Mouse (Mus musculus) neutrophil, adult 5-6 weeks (primary cell): Measurements from ENCODE around the gene Hist1h1d. TPM values are rescaled to one million over a fixed set of nuclear protein-coding genes. Genes with fewer than 3 reads are reported as not detected.
A peak's percentile ranks its signal among the peaks of the same experiment; 100 is the strongest.
"Not testable (repeated sequence)": the region's sequence is repeated elsewhere in the genome, so short reads cannot be mapped to it uniquely, and the experiment has no call there.

Experiments used
- ATAC-seq: fragments of 151-379, 151-347 bp; 2 replicates; pipeline ENCODE4 v1.8.0; 2017; ENCODE audit warnings: mild to moderate bottlenecking, moderate TSS enrichment; ENCODE audit not compliant: insufficient number of reproducible peaks, poor library complexity, low FRiP score, severe bottlenecking; ENCODE audit errors: extremely low read depth
- total RNA-seq: library from RNA; stranded (forward); fragments of 200-1000 nt; gene quantifications from 2 replicates; pipeline ENCODE4 v1.2.3, GENCODE M21; 2017

Hist1h1d gene
- total RNA-seq, 1 experiment from 2014 or later: 28.7 TPM

DNA sequence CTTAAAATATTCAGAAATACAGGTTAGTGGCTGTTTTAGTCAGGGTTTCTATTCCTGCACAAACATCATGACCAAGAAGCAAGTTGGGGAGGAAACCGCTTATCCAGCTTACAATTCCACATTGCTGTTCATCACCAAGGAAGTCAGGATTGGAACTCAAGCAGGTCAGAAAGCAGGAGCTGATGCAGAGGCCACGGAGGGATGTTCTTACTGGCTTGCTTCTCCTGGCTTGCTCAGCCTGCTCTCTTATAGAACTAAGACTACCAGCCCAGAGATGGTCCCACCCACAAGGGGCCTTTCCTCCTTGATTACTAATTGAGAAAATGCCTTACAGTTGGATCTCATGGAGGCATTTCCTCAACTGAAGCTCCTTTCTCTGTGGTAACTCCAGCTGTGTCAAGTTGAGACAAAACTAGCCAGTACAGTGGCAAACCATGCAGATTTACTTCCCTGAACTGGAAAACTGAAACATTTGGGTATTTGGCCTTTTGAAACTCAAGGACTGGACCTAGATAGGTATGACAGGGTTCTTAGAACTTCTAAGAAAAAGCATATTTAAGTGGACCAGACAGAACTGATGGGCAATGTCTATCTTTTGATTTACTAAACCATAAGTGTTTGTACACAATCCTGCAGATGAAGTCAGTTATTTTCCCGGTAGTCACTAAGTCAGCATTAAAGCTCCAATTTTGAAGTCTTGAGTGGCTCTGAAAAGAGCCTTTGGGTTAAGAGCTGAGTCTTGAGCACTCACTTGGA is 10.7 kb upstream of the Hist1h1d start:
- ATAC-seq: not testable (repeated sequence)

DNA sequence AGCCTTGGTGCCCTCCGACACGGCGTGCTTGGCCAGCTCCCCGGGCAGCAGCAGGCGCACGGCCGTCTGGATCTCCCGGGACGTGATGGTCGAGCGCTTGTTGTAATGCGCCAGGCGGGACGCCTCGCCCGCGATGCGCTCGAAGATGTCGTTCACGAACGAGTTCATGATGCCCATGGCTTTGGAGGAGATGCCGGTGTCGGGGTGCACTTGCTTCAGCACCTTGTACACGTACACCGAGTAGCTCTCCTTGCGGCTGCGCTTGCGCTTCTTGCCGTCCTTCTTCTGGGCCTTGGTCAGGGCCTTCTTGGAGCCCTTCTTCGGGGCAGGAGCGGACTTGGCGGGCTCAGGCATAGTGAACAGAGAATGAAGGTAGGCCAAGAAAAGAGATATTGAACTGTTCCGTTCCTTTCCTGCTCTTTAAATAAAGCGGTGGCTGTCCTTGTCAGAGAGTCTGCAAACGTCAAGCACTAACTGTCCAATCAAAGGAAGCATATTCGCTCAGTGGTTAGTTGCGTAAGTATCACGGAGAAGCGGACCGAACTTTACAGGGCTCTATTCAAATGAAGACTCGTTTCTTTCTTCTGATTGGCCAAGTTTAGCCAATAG is 10.0 kb upstream of the Hist1h1d start, which contains the start of gene Hist1h2bh:
Gene Hist1h2bh, minus strand, starts transcription at position 394 of the 609 bp plus-strand sequence.
- ATAC-seq: peak; percentile 88

DNA sequence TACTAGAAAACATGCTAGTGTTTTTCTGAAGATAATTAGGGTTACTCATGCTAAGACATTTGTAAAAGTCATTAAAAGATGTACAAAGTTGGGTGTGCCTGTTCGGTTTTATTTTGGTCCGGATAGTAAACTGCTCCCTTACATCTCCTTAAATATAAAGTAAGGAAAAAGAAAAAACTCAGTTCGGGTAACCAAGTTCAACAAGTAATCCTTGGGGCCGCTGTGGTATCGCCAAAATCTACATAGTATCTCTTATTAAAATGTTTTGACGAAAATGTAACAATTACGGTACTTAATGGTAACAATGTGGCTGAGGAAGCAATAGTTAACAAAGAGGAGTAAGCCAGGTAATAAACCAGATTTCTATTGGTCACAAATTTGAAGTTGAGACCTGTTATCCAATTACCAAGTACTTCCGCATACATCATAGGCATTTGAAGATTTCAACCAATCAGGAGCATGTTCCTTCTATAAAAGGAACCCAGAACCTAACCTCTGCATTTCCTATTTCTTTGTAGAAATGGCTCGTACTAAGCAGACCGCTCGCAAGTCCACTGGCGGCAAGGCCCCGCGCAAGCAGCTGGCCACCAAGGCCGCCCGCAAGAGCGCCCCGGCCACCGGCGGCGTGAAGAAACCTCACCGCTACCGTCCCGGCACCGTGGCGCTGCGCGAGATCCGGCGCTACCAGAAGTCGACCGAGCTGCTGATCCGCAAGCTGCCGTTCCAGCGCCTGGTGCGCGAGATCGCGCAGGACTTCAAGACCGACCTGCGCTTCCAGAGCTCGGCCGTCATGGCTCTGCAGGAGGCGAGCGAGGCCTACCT is 8.9 kb upstream of the Hist1h1d start, which contains the start of gene Hist1h3f:
Gene Hist1h3f, plus strand, starts transcription at position 88 of the 822 bp plus-strand sequence.
- ATAC-seq: peak; percentile 91

DNA sequence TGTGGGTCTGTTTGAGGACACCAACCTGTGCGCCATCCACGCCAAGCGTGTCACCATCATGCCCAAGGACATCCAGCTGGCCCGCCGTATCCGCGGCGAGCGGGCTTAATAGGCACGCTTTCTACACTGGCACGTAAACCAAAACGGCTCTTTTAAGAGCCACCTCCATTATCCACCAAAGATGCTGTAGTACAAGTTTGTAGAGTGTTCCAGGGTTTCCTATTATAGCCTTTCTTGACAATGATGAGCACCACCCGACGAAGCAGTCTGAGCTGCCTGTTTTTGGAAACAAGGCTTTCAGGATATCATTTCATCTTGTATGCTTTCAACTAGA is 8.3 kb upstream of the Hist1h1d start:
- ATAC-seq: not testable (repeated sequence)

DNA sequence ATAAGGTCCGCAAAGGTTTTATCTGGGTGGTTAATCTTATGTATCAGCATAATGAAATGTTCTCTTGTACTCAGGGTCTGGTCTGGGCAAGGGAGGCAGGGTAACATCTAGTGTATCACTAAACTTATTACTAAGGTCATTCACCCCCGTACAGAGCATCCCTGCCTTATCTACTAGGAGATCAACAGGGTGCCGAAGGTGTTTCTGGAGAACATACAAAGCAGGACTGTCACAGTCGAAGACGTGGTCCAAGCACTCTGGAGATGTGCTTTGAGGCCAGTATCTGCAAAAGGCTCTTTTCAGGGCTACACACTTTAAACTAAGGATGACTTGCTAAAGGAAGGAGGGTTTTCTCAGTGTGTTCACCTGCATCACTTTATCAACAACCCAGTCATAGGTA is 6.4 kb upstream of the Hist1h1d start:
- no peak for ATAC-seq

DNA sequence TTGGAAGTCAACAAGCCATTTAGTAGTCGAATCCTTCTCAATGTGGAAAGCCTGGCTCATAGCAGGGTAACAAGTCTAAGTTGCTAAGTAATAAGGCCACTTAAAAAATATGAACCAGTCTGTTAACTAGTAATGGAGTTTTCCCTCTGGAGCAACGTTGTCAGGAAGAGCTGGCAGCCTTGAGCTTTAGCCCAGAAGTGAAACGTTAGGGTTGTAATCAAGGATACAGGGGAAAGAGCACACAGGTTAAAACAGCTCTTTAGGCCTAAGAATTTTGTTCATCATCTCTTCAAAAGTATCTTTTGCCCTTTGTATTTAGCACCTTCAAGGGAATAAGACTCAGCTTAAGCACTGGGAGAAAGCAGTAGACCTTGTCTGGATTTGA is 2.3 kb upstream of the Hist1h1d start:
- ATAC-seq: no peak

DNA sequence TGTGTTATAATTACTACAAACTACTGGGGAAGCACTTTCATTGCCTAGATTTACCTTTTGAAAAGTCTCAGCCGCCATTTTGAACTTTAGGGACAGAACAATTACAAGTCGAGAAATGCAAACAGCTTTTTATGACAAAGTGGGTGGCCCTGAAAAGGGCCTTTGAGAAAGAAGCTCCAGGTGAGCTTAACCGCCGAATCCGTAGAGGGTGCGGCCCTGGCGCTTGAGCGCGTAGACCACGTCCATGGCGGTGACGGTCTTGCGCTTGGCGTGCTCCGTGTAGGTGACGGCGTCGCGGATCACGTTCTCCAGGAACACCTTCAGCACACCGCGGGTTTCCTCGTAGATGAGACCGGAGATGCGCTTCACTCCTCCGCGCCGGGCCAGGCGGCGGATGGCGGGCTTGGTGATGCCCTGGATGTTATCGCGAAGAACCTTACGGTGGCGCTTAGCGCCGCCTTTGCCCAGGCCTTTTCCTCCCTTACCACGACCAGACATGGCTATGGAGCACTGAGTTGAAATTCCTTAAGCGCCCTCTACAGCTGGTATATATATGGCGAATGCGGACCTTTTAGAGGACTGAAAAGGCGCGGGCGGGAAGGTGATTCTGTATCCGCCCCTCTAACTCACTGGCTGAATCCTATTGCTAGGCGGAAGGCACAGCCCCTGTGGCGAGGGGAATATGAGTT is 1.8 kb upstream of the Hist1h1d start, which contains the start of gene Hist1h4f:
Gene Hist1h4f, minus strand, starts transcription at position 503 of the 689 bp plus-strand sequence.
- ATAC-seq: peak; percentile 70

DNA sequence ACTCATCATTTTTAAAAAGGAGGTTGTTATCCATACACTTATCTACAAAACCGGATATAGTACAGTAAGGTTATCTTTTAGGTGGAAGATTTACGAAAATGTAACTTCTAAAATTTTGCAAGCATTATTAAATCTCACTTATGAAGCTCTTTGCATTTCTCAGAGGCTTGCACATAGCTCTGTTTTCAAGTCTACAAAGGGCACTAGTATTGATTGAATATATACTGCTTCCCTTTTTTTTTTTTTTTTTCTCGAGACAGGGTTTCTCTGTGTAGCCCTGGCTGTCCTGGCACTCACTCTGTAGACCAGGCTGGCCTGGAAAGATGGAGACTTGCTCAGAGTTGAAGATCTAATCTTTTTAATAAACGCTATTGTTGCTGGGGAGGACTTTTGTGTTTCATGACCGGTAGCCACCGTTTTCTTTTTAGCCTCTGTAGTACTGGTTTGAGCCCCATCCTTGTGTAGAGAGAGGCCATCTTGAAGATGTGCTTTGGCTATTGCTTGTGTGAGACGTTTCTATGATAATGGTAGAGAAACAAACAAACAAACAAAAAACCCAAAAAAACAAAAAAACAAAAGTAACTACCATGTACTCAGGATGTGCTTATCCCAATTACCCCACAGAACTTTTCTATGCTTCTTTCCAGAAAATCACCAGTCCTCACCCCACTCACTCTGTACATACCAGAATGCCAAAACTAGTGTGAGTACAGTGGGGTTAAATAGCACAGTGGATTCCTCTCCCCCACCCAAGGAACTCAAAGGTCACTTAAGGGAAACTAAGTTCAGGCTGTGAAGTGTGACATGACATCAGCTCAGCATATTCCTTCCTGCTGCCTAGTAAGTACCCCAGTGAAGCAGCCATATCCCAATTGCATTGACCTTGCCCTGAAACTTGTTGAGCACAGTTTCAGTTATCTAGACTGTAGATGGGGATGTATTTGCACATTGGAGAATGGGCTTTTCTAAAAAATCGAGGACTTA is 839 bp upstream of the Hist1h1d start:
- ATAC-seq: no peak

DNA sequence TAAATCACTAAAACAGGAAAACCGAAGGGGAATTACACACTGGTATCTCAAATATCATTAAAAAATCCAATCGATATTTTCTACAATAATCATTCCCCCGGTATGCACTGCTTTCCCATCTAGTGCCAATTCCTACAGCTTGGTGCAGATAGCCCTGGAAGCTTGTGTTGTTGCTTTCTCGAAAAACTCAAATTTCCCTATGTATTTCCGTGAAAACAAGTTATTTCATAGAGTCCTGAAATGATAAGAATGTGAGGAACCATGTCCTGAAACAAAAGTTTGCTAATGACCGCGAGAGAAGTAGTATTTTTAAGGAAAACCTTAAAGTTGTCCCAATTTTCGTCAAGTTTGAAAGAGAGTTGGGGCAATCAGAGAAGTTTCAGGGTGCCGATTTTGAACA is 1.3 kb downstream of the Hist1h1d start:
- no peak for ATAC-seq

DNA sequence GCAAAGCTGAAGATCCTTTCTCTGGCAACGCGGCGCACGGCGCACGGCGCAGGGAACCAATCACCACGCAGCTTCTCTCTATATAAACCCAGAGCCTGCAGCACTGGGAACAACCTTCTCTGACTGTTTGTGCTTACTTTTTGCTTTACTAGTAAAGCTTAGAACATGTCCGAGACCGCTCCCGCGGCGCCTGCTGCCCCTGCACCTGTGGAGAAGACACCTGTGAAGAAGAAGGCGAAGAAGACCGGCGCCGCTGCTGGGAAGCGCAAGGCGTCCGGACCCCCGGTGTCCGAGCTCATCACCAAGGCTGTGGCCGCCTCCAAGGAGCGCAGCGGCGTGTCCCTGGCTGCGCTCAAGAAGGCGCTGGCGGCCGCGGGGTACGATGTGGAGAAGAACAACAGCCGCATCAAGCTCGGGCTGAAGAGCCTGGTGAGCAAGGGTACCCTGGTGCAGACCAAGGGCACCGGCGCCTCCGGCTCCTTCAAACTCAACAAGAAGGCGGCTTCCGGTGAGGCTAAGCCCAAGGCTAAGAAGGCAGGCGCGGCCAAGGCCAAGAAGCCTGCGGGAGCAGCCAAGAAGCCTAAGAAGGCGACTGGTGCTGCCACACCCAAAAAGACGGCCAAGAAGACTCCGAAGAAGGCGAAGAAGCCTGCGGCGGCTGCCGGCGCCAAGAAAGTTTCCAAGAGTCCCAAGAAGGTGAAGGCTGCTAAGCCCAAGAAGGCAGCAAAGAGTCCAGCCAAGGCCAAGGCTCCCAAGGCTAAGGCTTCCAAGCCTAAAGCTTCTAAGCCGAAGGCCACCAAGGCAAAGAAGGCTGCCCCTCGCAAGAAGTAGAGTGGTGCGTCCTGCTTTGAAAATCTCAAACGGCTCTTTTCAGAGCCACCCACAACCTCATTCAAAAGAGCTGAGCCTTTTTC is 2.1 kb downstream of the Hist1h1d start:
- ATAC-seq: peak; percentile 72

DNA sequence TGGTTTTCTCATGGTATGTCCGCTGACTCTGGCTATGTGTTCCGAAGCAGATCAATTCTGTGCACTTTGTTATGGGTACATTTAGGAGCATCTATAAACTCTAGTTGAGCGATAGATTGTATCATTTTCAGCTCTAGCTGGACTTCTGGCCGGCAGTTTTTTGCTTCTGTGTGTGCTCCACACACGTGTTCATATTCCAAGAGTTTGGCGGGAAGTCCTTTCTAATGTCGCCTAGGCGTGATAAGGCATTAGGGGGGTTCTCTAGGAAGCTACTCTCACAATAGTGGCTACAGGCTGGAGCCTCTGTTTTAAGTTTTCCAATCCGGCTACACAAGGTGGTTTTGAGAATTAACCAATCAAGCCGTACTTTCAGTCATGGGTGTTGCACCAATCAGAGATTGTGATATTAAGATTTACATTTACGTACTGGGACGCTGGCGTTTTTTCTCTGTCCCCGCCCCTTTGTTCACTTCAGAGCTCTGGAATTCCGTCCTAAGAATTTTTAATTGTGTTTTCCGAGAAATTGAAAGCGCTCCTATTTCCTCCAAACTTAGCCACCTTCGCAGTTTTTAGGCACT is 2.9 kb downstream of the Hist1h1d start:
- ATAC-seq: peak; percentile 58; the same call in 1 of the 2 replicates

DNA sequence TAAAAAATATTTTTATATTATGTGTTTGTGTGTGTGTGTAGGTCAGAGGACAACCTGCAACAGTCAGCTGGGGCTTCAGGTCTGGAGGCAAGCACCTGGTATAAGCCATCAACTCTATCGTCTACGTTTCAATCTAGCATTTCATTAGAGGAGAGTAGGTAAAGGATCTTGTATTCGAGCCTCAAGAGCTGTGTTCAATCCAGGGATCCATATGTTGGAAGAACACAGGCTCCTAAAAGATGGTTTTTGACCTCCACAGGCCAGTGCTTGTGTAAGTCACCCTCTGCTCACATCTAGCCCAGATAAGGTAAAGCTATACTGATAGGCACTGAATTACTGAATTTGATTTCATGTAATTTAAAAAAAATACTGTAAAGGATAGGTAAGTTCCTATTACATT is 3.8 kb downstream of the Hist1h1d start:
- no peak for ATAC-seq

DNA sequence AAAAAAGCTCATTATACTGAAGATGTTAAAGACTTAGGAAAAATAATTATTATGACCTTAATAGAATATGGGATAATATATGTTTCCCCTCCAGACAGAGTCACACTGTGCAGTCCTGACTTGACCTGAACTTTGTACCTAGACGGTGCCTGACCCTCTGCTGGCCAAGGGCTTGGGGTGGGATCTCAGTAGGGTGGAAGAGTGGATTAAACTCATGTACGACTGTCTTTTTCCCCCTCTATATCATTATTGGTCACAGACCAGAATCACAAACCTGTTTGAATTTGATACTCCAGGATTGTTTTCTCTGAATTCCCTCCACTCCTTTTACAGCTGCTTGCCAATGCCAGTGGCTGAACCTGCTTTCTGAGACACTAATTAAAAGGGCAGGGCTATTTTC is 7.6 kb downstream of the Hist1h1d start:
- not testable (repeated sequence) for ATAC-seq

DNA sequence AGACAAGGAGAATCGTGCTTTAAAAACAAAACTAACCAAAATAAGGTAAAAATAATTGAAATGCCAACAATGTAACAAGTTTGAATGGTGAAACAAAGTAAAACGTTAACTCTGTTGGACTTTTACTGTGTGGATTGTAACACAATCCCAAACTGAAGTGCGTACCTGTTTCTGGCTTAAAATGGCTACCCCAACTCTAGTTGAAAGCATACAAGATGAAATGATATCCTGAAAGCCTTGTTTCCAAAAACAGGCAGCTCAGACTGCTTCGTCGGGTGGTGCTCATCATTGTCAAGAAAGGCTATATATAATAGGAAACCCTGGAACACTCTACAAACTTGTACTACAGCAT is 8.4 kb downstream of the Hist1h1d start:
- not testable (repeated sequence) for ATAC-seq

DNA sequence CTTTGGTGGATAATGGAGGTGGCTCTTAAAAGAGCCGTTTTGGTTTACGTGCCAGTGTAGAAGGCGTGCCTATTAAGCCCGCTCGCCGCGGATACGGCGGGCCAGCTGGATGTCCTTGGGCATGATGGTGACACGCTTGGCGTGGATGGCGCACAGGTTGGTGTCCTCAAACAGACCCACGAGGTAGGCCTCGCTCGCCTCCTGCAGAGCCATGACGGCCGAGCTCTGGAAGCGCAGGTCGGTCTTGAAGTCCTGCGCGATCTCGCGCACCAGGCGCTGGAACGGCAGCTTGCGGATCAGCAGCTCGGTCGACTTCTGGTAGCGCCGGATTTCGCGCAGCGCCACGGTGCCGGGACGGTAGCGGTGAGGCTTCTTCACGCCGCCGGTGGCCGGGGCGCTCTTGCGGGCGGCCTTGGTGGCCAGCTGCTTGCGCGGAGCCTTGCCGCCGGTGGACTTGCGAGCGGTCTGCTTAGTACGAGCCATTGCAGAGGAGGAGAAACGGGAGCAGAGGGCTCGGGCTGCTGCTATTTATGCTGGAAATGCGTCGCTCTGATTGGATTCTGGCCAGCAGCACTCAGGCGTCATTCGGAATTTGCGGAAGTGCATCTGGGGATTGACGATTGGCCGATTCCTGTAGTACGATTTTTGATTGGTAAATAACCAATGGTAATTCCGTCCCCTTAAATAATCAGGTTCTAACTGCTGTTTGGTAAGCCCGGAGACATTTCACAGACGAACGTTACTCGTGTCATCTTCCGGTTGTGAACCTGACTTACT is 9.0 kb downstream of the Hist1h1d start, which contains the start of gene Hist1h3e:
Gene Hist1h3e, minus strand, starts transcription at position 487 of the 777 bp plus-strand sequence.
- peak; percentile 94 for ATAC-seq
